In genomic region chr16:88864887-88865407, GRCm38 (mm10) we compare ENCODE assay signal across 31 mouse cellular contexts. TPM values are rescaled to one million over a fixed set of nuclear protein-coding genes. Genes with fewer than 3 reads are reported as not detected.
"Had no signal": no experiment of that assay in that cellular context is flagged by ENCODE, and none has a peak within 500 bp of the region (broad histone marks: within the 10 kb centered on the region; RNA-seq: fewer than 3 reads in every experiment).

No protein-coding gene starts in this region.

- H3K27me3 ChIP-seq: heart, embryonic 13.5 days; heart, embryonic 15.5 days; hindbrain, embryonic 13.5 days; hindbrain, embryonic 15.5 days; kidney, embryonic 15.5 days; limb, embryonic 13.5 days; limb, embryonic 15.5 days had no signal

- H3K27ac ChIP-seq: heart, adult 2 months; heart, embryonic 13.5 days; heart, embryonic 15.5 days; hindbrain, embryonic 13.5 days; hindbrain, embryonic 15.5 days; kidney, embryonic 15.5 days; kidney, postnatal 0 days; limb, embryonic 13.5 days; limb, embryonic 15.5 days had no signal

- H3K4me2 ChIP-seq: heart, embryonic 11.5 days; heart, embryonic 13.5 days; heart, embryonic 15.5 days; hindbrain, embryonic 13.5 days; hindbrain, embryonic 15.5 days; kidney, embryonic 15.5 days; limb, embryonic 13.5 days; limb, embryonic 15.5 days had no signal

- H3K9ac ChIP-seq: forebrain, postnatal 0 days; heart, embryonic 13.5 days; heart, embryonic 15.5 days; hindbrain, embryonic 13.5 days; hindbrain, embryonic 15.5 days; kidney, embryonic 15.5 days; limb, embryonic 13.5 days; limb, embryonic 15.5 days had no signal

- DNase-seq: forebrain, postnatal 0 days; gastrocnemius, postnatal 14 days; gastrocnemius, postnatal 36 days; heart, adult 11 months; heart, adult 2 months; heart, postnatal 14 days; heart, postnatal 36 days; kidney, adult 11 months; kidney, adult 2 months; kidney, adult 9 months; kidney, postnatal 14 days; kidney, postnatal 36 days; layer of hippocampus, adult 9-11 months; layer of hippocampus, postnatal 36 days; left cerebral cortex, postnatal 4 days had no signal

- H3K4me3 ChIP-seq: heart, adult 2 months; heart, embryonic 13.5 days; heart, embryonic 15.5 days; hindbrain, embryonic 13.5 days; hindbrain, embryonic 15.5 days; kidney, embryonic 15.5 days; limb, embryonic 13.5 days; limb, embryonic 15.5 days had no signal

- H3K4me1 ChIP-seq: heart, embryonic 13.5 days; heart, embryonic 15.5 days; hindbrain, embryonic 13.5 days; hindbrain, embryonic 15.5 days; kidney, embryonic 15.5 days; limb, embryonic 13.5 days; limb, embryonic 15.5 days had no signal

- H3K9me3 ChIP-seq: heart, embryonic 13.5 days; heart, embryonic 15.5 days; hindbrain, embryonic 13.5 days; hindbrain, embryonic 15.5 days; kidney, embryonic 15.5 days; limb, embryonic 13.5 days; limb, embryonic 15.5 days had no signal

- ATAC-seq: forebrain, postnatal 0 days; intestine, embryonic 16.5 days had no signal

- H3K36me3 ChIP-seq: heart, embryonic 13.5 days; heart, embryonic 15.5 days; hindbrain, embryonic 13.5 days; hindbrain, embryonic 15.5 days; kidney, embryonic 15.5 days; limb, embryonic 13.5 days; limb, embryonic 15.5 days had no signal

RNA-seq across cellular contexts. Expression of gene Krtap19-1, which starts 4.3 kb away (rescaled TPM):
- polyA plus RNA-seq: forebrain, postnatal 0 days; gonadal fat pad, adult 2 months; heart, adult 2 months; heart, embryonic 11.5 days; heart, embryonic 13.5 days; heart, embryonic 15.5 days; heart, postnatal 0 days; hindbrain, embryonic 11.5 days; hindbrain, embryonic 13.5 days; hindbrain, embryonic 15.5 days; intestine, embryonic 14.5 days; intestine, embryonic 16.5 days; kidney, adult 2 months; kidney, embryonic 15.5 days; kidney, postnatal 0 days; large intestine, adult 2 months; limb, embryonic 13.5 days; limb, embryonic 15.5 days; liver, adult 2 months had no signal

RNA-seq across cellular contexts. Expression of gene Krtap19-2, which starts 9.1 kb away (rescaled TPM):
- polyA plus RNA-seq: forebrain, postnatal 0 days; gonadal fat pad, adult 2 months; heart, adult 2 months; heart, embryonic 11.5 days; heart, embryonic 13.5 days; heart, embryonic 15.5 days; heart, postnatal 0 days; hindbrain, embryonic 11.5 days; hindbrain, embryonic 13.5 days; hindbrain, embryonic 15.5 days; intestine, embryonic 14.5 days; intestine, embryonic 16.5 days; kidney, adult 2 months; kidney, embryonic 15.5 days; kidney, postnatal 0 days; large intestine, adult 2 months; limb, embryonic 13.5 days; limb, embryonic 15.5 days; liver, adult 2 months had no signal

RNA-seq across cellular contexts. Expression of gene Krtap19-3, which starts 12.9 kb away (rescaled TPM):
- polyA plus RNA-seq: forebrain, postnatal 0 days; gonadal fat pad, adult 2 months; heart, adult 2 months; heart, embryonic 11.5 days; heart, embryonic 13.5 days; heart, embryonic 15.5 days; heart, postnatal 0 days; hindbrain, embryonic 11.5 days; hindbrain, embryonic 13.5 days; hindbrain, embryonic 15.5 days; intestine, embryonic 14.5 days; intestine, embryonic 16.5 days; kidney, adult 2 months; kidney, embryonic 15.5 days; kidney, postnatal 0 days; large intestine, adult 2 months; limb, embryonic 13.5 days; limb, embryonic 15.5 days; liver, adult 2 months had no signal

RNA-seq across cellular contexts. Expression of gene Krtap19-4, which starts 19.9 kb away (rescaled TPM):
- polyA plus RNA-seq: forebrain, postnatal 0 days; gonadal fat pad, adult 2 months; heart, adult 2 months; heart, embryonic 11.5 days; heart, embryonic 13.5 days; heart, embryonic 15.5 days; heart, postnatal 0 days; hindbrain, embryonic 11.5 days; hindbrain, embryonic 13.5 days; hindbrain, embryonic 15.5 days; intestine, embryonic 14.5 days; intestine, embryonic 16.5 days; kidney, adult 2 months; kidney, embryonic 15.5 days; kidney, postnatal 0 days; large intestine, adult 2 months; limb, embryonic 13.5 days; limb, embryonic 15.5 days; liver, adult 2 months had no signal

RNA-seq across cellular contexts. Expression of gene Krtap19-5, which starts 31.3 kb away (rescaled TPM):
- polyA plus RNA-seq: forebrain, postnatal 0 days; gonadal fat pad, adult 2 months; heart, adult 2 months; heart, embryonic 11.5 days; heart, embryonic 13.5 days; heart, embryonic 15.5 days; heart, postnatal 0 days; hindbrain, embryonic 11.5 days; hindbrain, embryonic 13.5 days; hindbrain, embryonic 15.5 days; intestine, embryonic 14.5 days; intestine, embryonic 16.5 days; kidney, adult 2 months; kidney, embryonic 15.5 days; kidney, postnatal 0 days; large intestine, adult 2 months; limb, embryonic 13.5 days; limb, embryonic 15.5 days; liver, adult 2 months had no signal
